Mouse (Mus musculus) myocyte (in vitro differentiated cells): ENCODE results near the gene Ganc. TPM values are rescaled to one million over a fixed set of nuclear protein-coding genes. Genes with fewer than 3 reads are reported as not detected.

Experiments used
- H3K27me3 ChIP-seq: one replicate; pipeline ENCODE4 v1.6.1; 2011; ENCODE audit not compliant: control insufficient read depth, insufficient read depth, insufficient read length
- H3K36me3 ChIP-seq: one replicate; pipeline ENCODE4 v1.6.1; 2011; ENCODE audit not compliant: control insufficient read depth, insufficient read depth
- H3K4me2 ChIP-seq: one replicate; pipeline ENCODE4 v1.6.1; 2011; ENCODE audit warnings: low read depth, control low read depth
- H3K4me3 ChIP-seq: one replicate; pipeline ENCODE4 v1.5.1; 2011; ENCODE audit warnings: mild to moderate bottlenecking, control low read depth, moderate library complexity
- H3K79me2 ChIP-seq: one replicate; pipeline ENCODE4 v1.6.1; 2011; ENCODE audit not compliant: control insufficient read depth, insufficient read depth
- H3ac ChIP-seq: one replicate; pipeline ENCODE4 v1.6.1; 2011; ENCODE audit not compliant: control insufficient read depth, insufficient read length
- CEBPB ChIP-seq: IDR thresholded peaks from 2 replicates; pipeline ENCODE4 v1.6.1; 2011; ENCODE audit warnings: mild to moderate bottlenecking, moderate library complexity; ENCODE audit not compliant: poor library complexity, insufficient read depth, severe bottlenecking
- E2F4 ChIP-seq: IDR thresholded peaks from one replicate; pipeline ENCODE4 v1.6.1; 2011; ENCODE audit warnings: mild to moderate bottlenecking, control low read depth, moderate library complexity; ENCODE audit not compliant: insufficient read depth
- MAX ChIP-seq: IDR thresholded peaks from one replicate; pipeline ENCODE4 v1.6.1; 2011; ENCODE audit warnings: low read depth, mild to moderate bottlenecking, control low read depth
- MYOD1 ChIP-seq, 3 experiments: IDR thresholded peaks; one replicate each; pipeline ENCODE4 v1.6.1; 2011; ENCODE audit warnings: control low read depth in 2 of 3, low read depth in 2 of 3, mild to moderate bottlenecking in 2 of 3, moderate library complexity in 1 of 3; ENCODE audit not compliant: insufficient read length in 2 of 3, control insufficient read depth in 1 of 3
- MYOG ChIP-seq, 3 experiments: IDR thresholded peaks; one replicate each; pipeline ENCODE4 v1.6.1; 2011; ENCODE audit warnings: control low read depth in 2 of 3, low read depth in 2 of 3, mild to moderate bottlenecking in 2 of 3; ENCODE audit not compliant: insufficient read length in 2 of 3, control insufficient read depth in 1 of 3, insufficient read depth in 1 of 3
- POLR2A ChIP-seq: IDR thresholded peaks from one replicate; pipeline ENCODE4 v1.6.1; 2011; ENCODE audit warnings: low read depth, mild to moderate bottlenecking, control low read depth, moderate library complexity; ENCODE audit not compliant: insufficient read length
- POLR2AphosphoS2 ChIP-seq: IDR thresholded peaks from one replicate; pipeline ENCODE4 v1.6.1; 2011; ENCODE audit warnings: low read depth, control low read depth; ENCODE audit not compliant: insufficient read length
- REST ChIP-seq: IDR thresholded peaks from one replicate; pipeline ENCODE4 v1.6.1; 2011; ENCODE audit warnings: mild to moderate bottlenecking, control low read depth, moderate library complexity; ENCODE audit not compliant: insufficient read depth, insufficient read length
- SRF ChIP-seq: IDR thresholded peaks from one replicate; pipeline ENCODE4 v1.6.1; 2011; ENCODE audit warnings: low read depth; ENCODE audit not compliant: control insufficient read depth, insufficient read length
- TCF12 ChIP-seq: IDR thresholded peaks from one replicate; pipeline ENCODE4 v1.6.1; 2011; ENCODE audit warnings: mild to moderate bottlenecking, control low read depth; ENCODE audit not compliant: poor library complexity, insufficient read depth, severe bottlenecking
- TCF3 ChIP-seq: IDR thresholded peaks from one replicate; pipeline ENCODE4 v1.6.1; 2011; ENCODE audit warnings: low read depth, control low read depth; ENCODE audit not compliant: insufficient read length
- USF1 ChIP-seq: IDR thresholded peaks from one replicate; pipeline ENCODE4 v1.6.1; 2011; ENCODE audit warnings: low read depth, mild to moderate bottlenecking, control low read depth, moderate library complexity
- polyA plus RNA-seq: library from polyadenylated mRNA; unstranded; fragments of >200 nt; fragmentation: generic; extraction: Trizol; gene quantifications from one replicate; pipeline ENCODE4 v1.2.1, GENCODE M21; 2012; ENCODE audit warnings: missing spikeins

Ganc gene
- polyA plus RNA-seq, 1 experiment = 3.8 TPM

DNA sequence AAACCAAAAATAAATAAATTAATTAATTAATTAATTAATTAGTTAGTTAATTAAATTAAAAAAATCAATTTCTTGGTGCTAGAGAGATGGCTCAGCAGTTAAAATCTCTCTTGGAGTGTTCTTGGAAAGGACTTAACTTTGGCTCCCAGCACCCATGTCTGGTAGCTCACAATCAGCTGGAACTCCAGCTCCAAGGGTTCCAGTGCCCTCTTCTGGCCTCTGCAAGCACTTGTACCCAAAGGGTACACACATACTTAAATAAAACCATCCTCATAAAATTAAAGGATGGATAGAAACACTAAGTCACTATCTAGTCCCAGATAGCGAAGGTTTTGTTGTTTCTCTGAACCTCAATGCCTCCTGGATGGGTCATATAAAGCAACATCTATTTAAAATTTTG lies 43.6 kb downstream of the Ganc start:
- Histone ChIP-seq H3K79me2 (no peaks in the 10 kb centered on the region), H3K36me3 (no peaks in the 10 kb centered on the region), H3ac (no peak overlapping the region), H3K4me3 (no peak overlapping the region), H3K27me3 (no peaks in the 10 kb centered on the region), H3K4me2 (no peak overlapping the region)
- no peak for TF ChIP-seq REST
- TF ChIP-seq CEBPB = no peak

DNA sequence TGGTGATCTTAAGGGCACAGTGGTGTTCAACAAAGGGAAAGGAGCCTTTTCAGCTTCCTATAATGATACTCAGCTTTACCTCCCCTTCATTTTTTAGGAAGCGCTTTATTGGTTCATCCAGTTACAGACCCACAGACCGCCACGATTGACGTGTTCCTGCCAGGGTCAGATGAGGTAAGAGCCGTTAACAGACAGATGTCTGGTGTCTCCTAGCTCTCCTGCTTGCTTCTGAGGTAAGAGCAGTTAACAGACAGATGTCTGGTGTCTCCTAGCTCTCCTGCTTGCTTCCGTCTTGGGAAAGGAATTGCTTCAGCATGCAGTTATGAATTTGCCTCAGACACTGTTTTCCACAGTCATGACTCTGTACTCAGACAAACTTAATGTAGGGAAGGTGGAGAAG lies 47.0 kb downstream of the Ganc start:
- H3ac ChIP-seq = no peak overlapping the region
- no peaks in the 10 kb centered on the region for H3K27me3 ChIP-seq
- no peak overlapping the region for H3K4me2 ChIP-seq
- TF ChIP-seq POLR2AphosphoS2 = no peak
- TF ChIP-seq TCF12 = no peak
- no peak for TF ChIP-seq E2F4
- TF ChIP-seq REST = no peak
- no peak for TF ChIP-seq POLR2A
- TF ChIP-seq MYOD1 (IDR thresholded peaks at IDR 0.05; ENCODE audit: control insufficient read depth in 1 of 3, insufficient read length in 2 of 3, low read depth in 2 of 3) = no peak
- TF ChIP-seq SRF = no peak
- TF ChIP-seq MYOG (IDR thresholded peaks at IDR 0.05; ENCODE audit: control insufficient read depth in 1 of 3, insufficient read depth in 1 of 3, insufficient read length in 2 of 3, low read depth in 2 of 3) = no peak
- no peak for TF ChIP-seq USF1
- no peak for TF ChIP-seq MAX
- TF ChIP-seq CEBPB = no peak
- TF ChIP-seq TCF3 = no peak
- H3K36me3 ChIP-seq = no peaks in the 10 kb centered on the region
- no peak overlapping the region for H3K4me3 ChIP-seq
- no peaks in the 10 kb centered on the region for H3K79me2 ChIP-seq

DNA sequence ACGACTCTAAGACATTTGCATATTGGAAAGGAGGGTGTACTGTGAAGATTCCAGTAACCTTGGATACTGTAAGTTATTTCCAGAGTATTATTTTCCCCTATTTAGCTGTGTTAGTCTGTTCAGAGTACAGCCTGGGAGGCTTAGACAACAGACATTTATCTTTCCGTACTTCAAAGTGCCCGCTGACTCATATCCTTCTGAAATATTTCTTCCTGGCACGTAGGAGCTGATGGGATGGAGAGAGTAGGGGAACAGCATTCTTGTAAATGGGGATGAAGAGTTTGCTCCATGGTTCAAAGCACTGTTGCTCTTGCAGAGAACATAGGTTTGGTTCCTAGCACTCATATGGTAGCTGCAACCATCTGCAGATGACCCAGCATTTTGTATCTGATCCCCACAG lies 48.9 kb downstream of the Ganc start:
- Histone ChIP-seq H3K4me3 (no peak overlapping the region), H3K36me3 (no peaks in the 10 kb centered on the region), H3ac (no peak overlapping the region), H3K4me2 (no peak overlapping the region), H3K27me3 (no peaks in the 10 kb centered on the region), H3K79me2 (no peaks in the 10 kb centered on the region)
- TF ChIP-seq REST (no peak), MAX (no peak), USF1 (no peak), POLR2A (no peak), CEBPB (no peak), MYOD1 (IDR thresholded peaks at IDR 0.05; ENCODE audit: control insufficient read depth in 1 of 3, insufficient read length in 2 of 3, low read depth in 2 of 3) (no peak), E2F4 (no peak), SRF (no peak), TCF3 (no peak), MYOG (IDR thresholded peaks at IDR 0.05; ENCODE audit: control insufficient read depth in 1 of 3, insufficient read depth in 1 of 3, insufficient read length in 2 of 3, low read depth in 2 of 3) (no peak), TCF12 (no peak), POLR2AphosphoS2 (no peak)

DNA sequence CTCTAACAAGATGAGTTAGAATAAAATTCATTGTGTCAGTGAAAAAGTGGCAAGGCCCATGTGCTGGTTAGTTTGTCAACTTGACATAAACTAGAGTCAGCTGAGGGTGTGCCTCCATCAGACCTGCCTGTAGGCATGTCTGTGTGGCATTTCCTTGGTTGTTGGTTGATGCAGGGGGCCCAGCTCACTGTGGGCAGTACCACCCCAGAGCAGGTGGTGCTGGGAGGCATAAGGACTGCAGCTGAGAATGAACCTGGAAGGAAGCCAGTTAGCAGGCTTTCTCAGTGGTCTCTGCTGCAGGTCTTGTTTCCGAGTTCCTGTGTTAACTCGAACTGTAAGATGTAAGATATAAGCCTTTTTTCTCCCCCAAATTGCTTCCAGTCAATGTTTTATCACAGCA lies 51.3 kb downstream of the Ganc start:
- no peak overlapping the region for H3K4me2 ChIP-seq
- no peaks in the 10 kb centered on the region for H3K27me3 ChIP-seq
- H3ac ChIP-seq = no peak overlapping the region
- no peaks in the 10 kb centered on the region for H3K79me2 ChIP-seq
- H3K36me3 ChIP-seq = no peaks in the 10 kb centered on the region
- no peak overlapping the region for H3K4me3 ChIP-seq
- TF ChIP-seq TCF12 (no peak), MYOG (IDR thresholded peaks at IDR 0.05; ENCODE audit: control insufficient read depth in 1 of 3, insufficient read depth in 1 of 3, insufficient read length in 2 of 3, low read depth in 2 of 3) (peak in 1 of 3 experiments; percentile 50), MYOD1 (IDR thresholded peaks at IDR 0.05; ENCODE audit: control insufficient read depth in 1 of 3, insufficient read length in 2 of 3, low read depth in 2 of 3) (peak in 1 of 3 experiments; percentile 24)

DNA sequence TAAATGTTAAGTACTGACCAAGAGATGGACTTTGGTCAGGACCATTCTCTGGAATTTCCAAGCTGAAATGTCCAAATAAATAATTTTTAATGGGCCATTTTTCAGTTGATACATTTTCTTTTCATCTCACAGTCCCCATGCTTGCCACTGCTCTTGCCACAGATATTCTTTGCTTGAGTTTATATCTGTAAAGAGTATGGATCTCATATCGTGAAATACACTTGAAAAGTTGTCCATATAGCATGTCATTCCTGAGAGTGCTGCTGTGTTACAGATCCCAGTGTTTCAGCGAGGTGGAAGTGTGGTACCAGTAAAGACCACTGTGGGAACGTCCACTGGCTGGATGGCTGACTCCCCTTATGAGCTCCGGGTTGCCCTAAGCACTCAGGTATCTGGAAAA lies 52.0 kb downstream of the Ganc start, which contains the start of gene Capn3:
Capn3 (plus strand) TSS at position 301 of the 400 bp plus-strand sequence.
- Histone ChIP-seq H3K4me3 (no peak within 1 kb of the TSS), H3K4me2 (no peak within 1 kb of the TSS), H3K79me2 (no peaks in the 10 kb centered on the region), H3K27me3 (no peaks in the 10 kb centered on the region), H3ac (no peak within 1 kb of the TSS), H3K36me3 (no peaks in the 10 kb centered on the region)
- no peak for TF ChIP-seq POLR2AphosphoS2
- TF ChIP-seq MYOD1 (IDR thresholded peaks at IDR 0.05; ENCODE audit: control insufficient read depth in 1 of 3, insufficient read length in 2 of 3, low read depth in 2 of 3) = no peak
- no peak for TF ChIP-seq TCF12
- TF ChIP-seq E2F4 = no peak
- no peak for TF ChIP-seq MYOG (IDR thresholded peaks at IDR 0.05; ENCODE audit: control insufficient read depth in 1 of 3, insufficient read depth in 1 of 3, insufficient read length in 2 of 3, low read depth in 2 of 3)
- no peak for TF ChIP-seq REST

DNA sequence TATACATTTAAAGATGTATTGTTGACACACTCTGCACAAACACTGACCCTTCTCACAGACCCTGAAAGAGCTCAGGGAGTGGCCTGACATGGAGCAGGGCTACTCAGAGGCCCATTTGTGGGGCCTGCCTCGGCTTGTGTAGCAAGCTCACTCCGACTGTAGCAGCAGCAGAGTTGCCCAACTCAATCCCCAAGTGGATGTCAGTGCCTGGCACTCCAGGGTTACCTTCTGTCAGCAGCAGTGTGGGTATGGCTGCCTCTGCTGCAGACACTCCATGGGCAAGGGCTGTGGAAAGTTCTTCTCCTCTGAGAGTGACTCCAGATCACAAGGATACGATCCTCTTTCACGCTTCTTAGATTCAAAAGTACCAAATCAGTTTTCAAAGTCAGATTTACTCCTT lies 56.5 kb downstream of the Ganc start:
- Histone ChIP-seq H3K79me2 (no peaks in the 10 kb centered on the region), H3K4me2 (no peak overlapping the region), H3K4me3 (no peak overlapping the region), H3K36me3 (no peaks in the 10 kb centered on the region), H3K27me3 (no peaks in the 10 kb centered on the region), H3ac (no peak overlapping the region)
- TF ChIP-seq USF1 (no peak), POLR2A (no peak), REST (no peak), SRF (no peak), E2F4 (no peak), TCF3 (no peak), MYOG (IDR thresholded peaks at IDR 0.05; ENCODE audit: control insufficient read depth in 1 of 3, insufficient read depth in 1 of 3, insufficient read length in 2 of 3, low read depth in 2 of 3) (no peak), MAX (no peak), TCF12 (no peak), POLR2AphosphoS2 (no peak), CEBPB (no peak), MYOD1 (IDR thresholded peaks at IDR 0.05; ENCODE audit: control insufficient read depth in 1 of 3, insufficient read length in 2 of 3, low read depth in 2 of 3) (no peak)
